ENCODE assay signal across 8 mouse cellular contexts in genomic region chr9:20887704-20888385, GRCm38 (mm10). TPM values are rescaled to one million over a fixed set of nuclear protein-coding genes. Genes with fewer than 3 reads are reported as not detected.
DNase-seq lines count a peak whose midpoint lies in the region; ATAC-seq and TF ChIP-seq lines count a peak whose summit lies in the region.

Gene Ppan (plus strand): TSS chr9:20888175.

- H3K9me3 ChIP-seq in ES-Bruce4 (replicated peaks; ENCODE audit: control insufficient read depth, insufficient read depth, low read length, poor library complexity, severe bottlenecking), result 0 out of 2 replicates have a peak, but pooled peaks cover 7% of the 10 kb centered on the region
- H3K9me3 ChIP-seq in forebrain, embryonic 13.5 days (replicated peaks), result no peaks in the 10 kb centered on the region
- H3K9me3 ChIP-seq in liver, postnatal 0 days (ENCODE audit: low read length), result no peaks in the 10 kb centered on the region
- H3K9me3 ChIP-seq in neural tube, embryonic 14.5 days (ENCODE audit: control insufficient read depth, low read length), result no peaks in the 10 kb centered on the region

- peak; percentile 97 for ATAC-seq in cerebellum, adult (ENCODE audit: insufficient number of reproducible peaks, low FRiP score, low TSS enrichment)
- ATAC-seq in forebrain, embryonic 13.5 days, result peak; percentile 98
- ATAC-seq in liver, postnatal 0 days, result peak; percentile 94
- peak; percentile 97 for ATAC-seq in neural tube, embryonic 14.5 days (ENCODE audit: low read depth)

- peak within 1 kb of the TSS; percentile 92 for H3K4me3 ChIP-seq in ES-Bruce4 (ENCODE audit: low read depth, low read length)
- H3K4me3 ChIP-seq in forebrain, embryonic 13.5 days, result peak within 1 kb of the TSS; percentile 95
- H3K4me3 ChIP-seq in liver, postnatal 0 days (ENCODE audit: low read depth, low read length), result peak within 1 kb of the TSS; percentile 67
- H3K4me3 ChIP-seq in neural tube, embryonic 14.5 days (ENCODE audit: low read depth, low read length), result peak within 1 kb of the TSS; percentile 92

- peaks cover 37% of the 10 kb centered on the region for H3K36me3 ChIP-seq in ES-Bruce4 (ENCODE audit: control insufficient read depth, insufficient read depth, low read length, poor library complexity, severe bottlenecking)
- H3K36me3 ChIP-seq in forebrain, embryonic 13.5 days (ENCODE audit: poor library complexity, severe bottlenecking), result peaks cover 36% of the 10 kb centered on the region
- peaks cover 35% of the 10 kb centered on the region for H3K36me3 ChIP-seq in liver, postnatal 0 days (replicated peaks; ENCODE audit: insufficient read depth, low read length)
- H3K36me3 ChIP-seq in neural tube, embryonic 14.5 days (ENCODE audit: control insufficient read depth, insufficient read depth, low read length), result peaks cover 28% of the 10 kb centered on the region

- H3K9ac ChIP-seq in ES-Bruce4 (ENCODE audit: low read depth, poor library complexity, severe bottlenecking), result peak within 1 kb of the TSS; percentile 74
- peak within 1 kb of the TSS; percentile 85 for H3K9ac ChIP-seq in forebrain, embryonic 13.5 days
- H3K9ac ChIP-seq in liver, postnatal 0 days (replicated peaks), result peak within 1 kb of the TSS; percentile 82
- peak within 1 kb of the TSS; percentile 72 for H3K9ac ChIP-seq in neural tube, embryonic 14.5 days (replicated peaks; ENCODE audit: low read depth, low read length)

- H3K4me1 ChIP-seq in ES-Bruce4 (ENCODE audit: control insufficient read depth, insufficient read depth, low read length), result peaks cover 3% of the 10 kb centered on the region
- peaks cover 17% of the 10 kb centered on the region for H3K4me1 ChIP-seq in forebrain, embryonic 13.5 days
- peaks cover 8% of the 10 kb centered on the region for H3K4me1 ChIP-seq in liver, postnatal 0 days (ENCODE audit: insufficient read depth)
- H3K4me1 ChIP-seq in neural tube, embryonic 14.5 days (ENCODE audit: control insufficient read depth, insufficient read depth, low read length), result peaks cover 4% of the 10 kb centered on the region

- peak; percentile 97 for DNase-seq in heart, postnatal 10 days
- peak; percentile 93 for DNase-seq in large intestine, adult 2 months (ENCODE audit: low read depth, low spot score)
- DNase-seq in liver, postnatal 0 days, result peak; percentile 94
- DNase-seq in testis, postnatal 10 days (ENCODE audit: low spot score), result peak; percentile 95

- under 1% methylated on average over 43 of the region's 43 CpGs for WGBS in forebrain, embryonic 13.5 days
- WGBS in large intestine, adult 2 months, result under 1% methylated on average over 43 of the region's 43 CpGs
- under 1% methylated on average over 43 of the region's 43 CpGs for WGBS in liver, postnatal 0 days (ENCODE audit: insufficient replicate concordance)
- WGBS in neural tube, embryonic 14.5 days, result under 1% methylated on average over 43 of the region's 43 CpGs

- peak within 1 kb of the TSS; percentile 94 for H3K4me2 ChIP-seq in forebrain, embryonic 13.5 days
- peak within 1 kb of the TSS; percentile 86 for H3K4me2 ChIP-seq in liver, postnatal 0 days (ENCODE audit: low read depth, low read length)
- H3K4me2 ChIP-seq in neural tube, embryonic 14.5 days (ENCODE audit: low read depth, low read length), result peak within 1 kb of the TSS; percentile 88

- intact Hi-C loops in heart, postnatal 10 days (cut with DNase I), result no loop called here

- H3K27ac ChIP-seq in ES-Bruce4 (ENCODE audit: insufficient read depth, low read length), result peak within 1 kb of the TSS; percentile 75
- peak within 1 kb of the TSS; percentile 82 for H3K27ac ChIP-seq in forebrain, embryonic 13.5 days
- H3K27ac ChIP-seq in liver, postnatal 0 days (ENCODE audit: low read depth), result peak within 1 kb of the TSS; percentile 89
- H3K27ac ChIP-seq in neural tube, embryonic 14.5 days (ENCODE audit: low read depth, low read length), result peak within 1 kb of the TSS; percentile 96

- peak; percentile 56 for TF ChIP-seq POLR2A in ES-Bruce4 (IDR thresholded peaks at IDR 0.05; ENCODE audit: insufficient read depth, low read length)

- H3K27me3 ChIP-seq in ES-Bruce4 (ENCODE audit: control insufficient read depth, insufficient read depth, low read length, poor library complexity, severe bottlenecking), result no peaks in the 10 kb centered on the region
- no peaks in the 10 kb centered on the region for H3K27me3 ChIP-seq in forebrain, embryonic 13.5 days
- H3K27me3 ChIP-seq in liver, postnatal 0 days (ENCODE audit: insufficient read depth, low read length), result no peaks in the 10 kb centered on the region
- no peaks in the 10 kb centered on the region for H3K27me3 ChIP-seq in neural tube, embryonic 14.5 days (ENCODE audit: control insufficient read depth, insufficient read depth, low read length)

- no peak for TF ChIP-seq CTCF in ES-Bruce4 (IDR thresholded peaks at IDR 0.05; ENCODE audit: low read depth, low read length)
- peak; percentile 14; the same call in 1 of the 2 replicates for TF ChIP-seq CTCF in liver, postnatal 0 days (IDR thresholded peaks at IDR 0.05; ENCODE audit: low read depth)

- TF ChIP-seq EP300 in ES-Bruce4 (IDR thresholded peaks at IDR 0.05; ENCODE audit: insufficient read depth, low read depth, low read length), result peak; percentile 39; the same call in 1 of the 2 replicates
- no peak for TF ChIP-seq EP300 in liver, postnatal 0 days (IDR thresholded peaks at IDR 0.05; ENCODE audit: low read depth)

RNA-seq across cellular contexts. Expression of gene Ppan, which starts in this region (rescaled TPM):
- 76.9 and 81.2 TPM in 2 replicates for polyA plus RNA-seq in ES-Bruce4 (2011; ENCODE audit: insufficient read depth, insufficient read length, low read depth, missing spikeins)
- 57.7 and 65.2 TPM in 2 replicates for polyA plus RNA-seq in forebrain, embryonic 13.5 days (2015; fragmentation: Nextera tagmentation; extraction: Ambion mirVana)
- 10 to 100 TPM; 13.2 to 13.9 TPM for total RNA-seq in heart, postnatal 10 days (2021)
- 49.0 and 60.7 TPM in 2 replicates for polyA plus RNA-seq in large intestine, adult 2 months (2012; rRNA removed)
- 32.4 and 32.5 TPM in 2 replicates for polyA plus RNA-seq in liver, postnatal 0 days (2015; fragmentation: Nextera tagmentation; extraction: Ambion mirVana)
- 41.7 and 49.0 TPM in 2 replicates for polyA plus RNA-seq in neural tube, embryonic 14.5 days (2014; fragmentation: Nextera tagmentation; extraction: Ambion mirVana)

Comparison
In these comparisons a context has a peak if more than half of its experiments do, and no peak if none do; other contexts are left out.
1. Peak in every context shown above with its lines: DNase-seq, ATAC-seq, H3K4me3 ChIP-seq and H3K27ac ChIP-seq.